Mouse (Mus musculus): ENCODE results near the gene Casp6. TPM values are rescaled to one million over a fixed set of nuclear protein-coding genes. Genes with fewer than 3 reads are reported as not detected.

Casp6 gene
- total RNA-seq (2021): 1 to 10 TPM; 6.5 to 7.2 TPM

- DNase-seq (ENCODE audit: extremely low spot score in 1 of 2, low spot score in 1 of 2): peak; percentile 46 to 52
These were observed at the start of gene Casp6 for GRCm38 (mm10) chr3:129901271-129901809. Gene Casp6 (plus strand): TSS chr3:129901425.

- no peak for DNase-seq (ENCODE audit: extremely low spot score in 1 of 2, low spot score in 1 of 2)
These were observed 38.6 kb upstream of the Casp6 start for GRCm38 (mm10) chr3:129862592-129862991.

GRCm38 (mm10) chr3:129863698-129864097, 37.5 kb upstream of the Casp6 start:
- DNase-seq (ENCODE audit: extremely low spot score in 1 of 2, low spot score in 1 of 2): peak in 1 of 2 experiments; percentile 53

GRCm38 (mm10) chr3:129877327-129877726, 23.9 kb upstream of the Casp6 start:
- DNase-seq (ENCODE audit: extremely low spot score in 1 of 2, low spot score in 1 of 2): no peak

GRCm38 (mm10) chr3:129878405-129879021, 22.7 kb upstream of the Casp6 start, which contains the start of gene Pla2g12a:
Gene Pla2g12a (plus strand): TSS chr3:129878606.
- peak; percentile 89 to 90 for DNase-seq (ENCODE audit: extremely low spot score in 1 of 2, low spot score in 1 of 2)

GRCm38 (mm10) chr3:129879131-129879757, 22.0 kb upstream of the Casp6 start:
- peak in 1 of 2 experiments; percentile 6 for DNase-seq (ENCODE audit: extremely low spot score in 1 of 2, low spot score in 1 of 2)

- no peak for DNase-seq (ENCODE audit: extremely low spot score in 1 of 2, low spot score in 1 of 2)
These were observed 21.3 kb upstream of the Casp6 start for GRCm38 (mm10) chr3:129879913-129880312.

- DNase-seq (ENCODE audit: extremely low spot score in 1 of 2, low spot score in 1 of 2): no peak
These were observed 20.2 kb upstream of the Casp6 start for GRCm38 (mm10) chr3:129880925-129881593.

- no peak for DNase-seq (ENCODE audit: extremely low spot score in 1 of 2, low spot score in 1 of 2)
These were observed 15.6 kb upstream of the Casp6 start for GRCm38 (mm10) chr3:129885577-129885976.

- DNase-seq (ENCODE audit: extremely low spot score in 1 of 2, low spot score in 1 of 2): no peak
These were observed 14.8 kb upstream of the Casp6 start for GRCm38 (mm10) chr3:129886430-129886829.

- no peak for DNase-seq (ENCODE audit: extremely low spot score in 1 of 2, low spot score in 1 of 2)
These were observed 13.3 kb upstream of the Casp6 start for GRCm38 (mm10) chr3:129887779-129888517.

GRCm38 (mm10) chr3:129892003-129892402, 9.2 kb upstream of the Casp6 start:
- no peak for DNase-seq (ENCODE audit: extremely low spot score in 1 of 2, low spot score in 1 of 2)

GRCm38 (mm10) chr3:129893143-129893542, 8.1 kb upstream of the Casp6 start:
- no peak for DNase-seq (ENCODE audit: extremely low spot score in 1 of 2, low spot score in 1 of 2)

GRCm38 (mm10) chr3:129896591-129896990, 4.6 kb upstream of the Casp6 start:
- DNase-seq (ENCODE audit: extremely low spot score in 1 of 2, low spot score in 1 of 2): no peak

GRCm38 (mm10) chr3:129898886-129899285, 2.3 kb upstream of the Casp6 start:
- no peak for DNase-seq (ENCODE audit: extremely low spot score in 1 of 2, low spot score in 1 of 2)

- DNase-seq (ENCODE audit: extremely low spot score in 1 of 2, low spot score in 1 of 2): no peak
These were observed 2.1 kb downstream of the Casp6 start for GRCm38 (mm10) chr3:129903369-129903768.

- no peak for DNase-seq (ENCODE audit: extremely low spot score in 1 of 2, low spot score in 1 of 2)
These were observed 2.6 kb downstream of the Casp6 start for GRCm38 (mm10) chr3:129903866-129904265.

GRCm38 (mm10) chr3:129904381-129905132, 3.3 kb downstream of the Casp6 start:
- no peak for DNase-seq (ENCODE audit: extremely low spot score in 1 of 2, low spot score in 1 of 2)

- DNase-seq (ENCODE audit: extremely low spot score in 1 of 2, low spot score in 1 of 2): no peak
These were observed 10.8 kb downstream of the Casp6 start for GRCm38 (mm10) chr3:129912025-129912424.

GRCm38 (mm10) chr3:129913241-129913640, 12.0 kb downstream of the Casp6 start:
- DNase-seq (ENCODE audit: extremely low spot score in 1 of 2, low spot score in 1 of 2): no peak

All from layer of hippocampus, postnatal 25 days (tissue).